Comparison of ENCODE assay signal across 21 mouse cellular contexts in genomic region chr15:62192706-62193105, GRCm38 (mm10).
"Had no signal": no experiment of that assay in that cellular context is flagged by ENCODE, and none has a peak within 500 bp of the region (broad histone marks: within the 10 kb centered on the region; RNA-seq: fewer than 3 reads in every experiment).

No protein-coding gene starts in this region.

- H3K4me3 ChIP-seq: layer of hippocampus, adult 2 months; limb, embryonic 10.5 days; limb, embryonic 13.5 days; liver, embryonic 12.5 days; liver, embryonic 15.5 days; lung, embryonic 15.5 days; midbrain, embryonic 12.5 days; myocyte; neural tube, embryonic 13.5 days; stomach, embryonic 15.5 days had no signal

- DNase-seq: kidney, postnatal 25 days; layer of hippocampus, adult 9-11 months; liver; lung, adult 18-20 months; retina, postnatal 1 day; right cerebral cortex, postnatal 25 days; spleen, adult 18-20 months; thymus, postnatal 25 days had no signal

- H3K36me3 ChIP-seq: limb, embryonic 10.5 days; limb, embryonic 13.5 days; liver, embryonic 15.5 days; lung, embryonic 15.5 days; midbrain, embryonic 12.5 days; neural tube, embryonic 13.5 days; stomach, embryonic 15.5 days had no signal

- H3K4me2 ChIP-seq: limb, embryonic 13.5 days; liver, embryonic 12.5 days; liver, embryonic 15.5 days; lung, embryonic 15.5 days; midbrain, embryonic 12.5 days; neural tube, embryonic 13.5 days; stomach, embryonic 15.5 days had no signal

- H3K9ac ChIP-seq: limb, embryonic 13.5 days; liver, embryonic 12.5 days; liver, embryonic 15.5 days; lung, embryonic 15.5 days; midbrain, embryonic 12.5 days; neural tube, embryonic 13.5 days; stomach, embryonic 15.5 days had no signal

- H3K27ac ChIP-seq: kidney, postnatal 0 days; layer of hippocampus, adult 2 months; limb, embryonic 10.5 days; limb, embryonic 13.5 days; liver, embryonic 12.5 days; liver, embryonic 15.5 days; lung, embryonic 15.5 days; macrophage; midbrain, embryonic 12.5 days; neural tube, embryonic 13.5 days; stomach, embryonic 15.5 days had no signal

- ATAC-seq: liver, embryonic 12.5 days; midbrain, embryonic 16.5 days had no signal

- H3K4me1 ChIP-seq: limb, embryonic 10.5 days; lung, embryonic 15.5 days; midbrain, embryonic 12.5 days; neural tube, embryonic 13.5 days; stomach, embryonic 15.5 days had no signal

- H3K9me3 ChIP-seq: limb, embryonic 10.5 days; limb, embryonic 13.5 days; liver, embryonic 12.5 days; liver, embryonic 15.5 days; lung, embryonic 15.5 days; midbrain, embryonic 12.5 days; neural tube, embryonic 13.5 days; stomach, embryonic 15.5 days had no signal

- H3K27me3 ChIP-seq: limb, embryonic 13.5 days; liver, embryonic 12.5 days; liver, embryonic 15.5 days; lung, embryonic 15.5 days; midbrain, embryonic 12.5 days; neural tube, embryonic 13.5 days; stomach, embryonic 15.5 days had no signal
